Mouse (Mus musculus) heart, postnatal 0 days (tissue): ENCODE measurements around the gene Hpse2.

Source experiments
- CTCF ChIP-seq: IDR thresholded peaks from 2 replicates; pipeline ENCODE4 v1.5.1; 2016; ENCODE audit warnings: antibody characterized with exemption, control low read depth, low read depth
- EP300 ChIP-seq: IDR thresholded peaks from 2 replicates; pipeline ENCODE4 v1.6.1; 2016; ENCODE audit warnings: antibody characterized with exemption, low read depth

DNA sequence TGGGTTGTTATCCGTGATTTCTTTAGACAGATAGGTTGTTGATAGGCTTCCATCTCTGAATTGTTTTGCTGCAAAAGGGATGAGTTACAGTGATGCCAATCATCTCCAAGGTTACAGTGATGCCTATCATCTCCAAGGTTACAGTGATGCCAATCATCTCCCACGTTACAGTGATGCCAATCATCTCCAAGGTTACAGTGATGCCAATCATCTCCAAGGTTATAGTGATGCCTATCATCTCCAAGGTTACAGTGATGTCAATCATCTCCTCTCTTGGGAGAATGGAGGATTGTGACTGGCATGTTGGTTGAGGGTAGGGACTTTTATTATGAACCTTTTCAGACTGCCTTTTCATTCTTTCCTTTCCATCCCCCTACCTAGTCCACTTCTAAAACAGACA is 570.4 kb downstream of the Hpse2 start:
- TF ChIP-seq CTCF = no peak
- TF ChIP-seq EP300 = no peak
